ENCODE assay signal across 8 mouse cellular contexts in the genomic region with DNA sequence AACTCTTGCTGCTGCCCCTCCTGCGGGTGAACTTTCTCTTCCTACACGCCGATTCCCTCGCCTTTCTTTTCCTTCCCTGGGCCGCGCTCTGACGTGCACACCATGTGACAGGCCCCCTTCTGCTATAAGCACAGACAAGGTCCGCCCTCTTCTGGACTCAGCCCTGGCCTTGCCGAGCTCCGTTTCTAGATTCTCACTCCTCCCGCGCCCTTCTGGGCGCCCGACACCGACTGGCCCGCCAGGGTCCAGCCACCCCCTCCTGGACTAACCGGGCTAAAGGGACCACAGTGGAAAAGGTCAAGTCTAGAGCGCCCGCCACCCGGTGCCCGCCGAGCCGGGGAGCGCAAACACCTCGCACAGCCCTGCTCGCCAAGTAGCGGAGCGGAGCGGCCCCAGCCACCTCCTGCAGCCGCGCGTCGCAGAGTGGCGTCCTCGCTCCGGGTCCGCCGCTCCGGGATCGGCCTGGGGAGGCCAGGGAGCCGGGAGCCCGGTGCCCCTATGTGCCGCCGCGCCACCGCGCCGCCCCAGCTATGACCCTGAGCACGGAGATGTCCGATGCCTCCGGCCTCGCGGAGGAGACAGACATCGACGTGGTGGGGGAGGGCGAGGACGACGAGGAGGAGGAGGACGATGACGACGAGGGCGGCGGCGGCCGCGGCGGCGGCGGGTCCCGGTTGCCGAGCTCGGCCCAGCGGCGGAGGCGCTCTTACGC. TPM values are rescaled to one million over a fixed set of nuclear protein-coding genes. Genes with fewer than 3 reads are reported as not detected.
A peak's percentile ranks its signal among the peaks of the same experiment; 100 is the strongest.
DNase-seq lines count a peak whose midpoint lies in the region; ATAC-seq and TF ChIP-seq lines count a peak whose summit lies in the region.

A gene (plus strand): TSS at position 153 of the 712 bp plus-strand sequence.

- intact Hi-C loops in gastrocnemius, adult 2 months (cut with DNase I): loop anchor here (10.0 kb wide), 1 partner anchor 151 kb away; no protein-coding TSS in a partner anchor

- no peak for DNase-seq in cerebellum, adult 11-12 months
- DNase-seq in adrenal gland, postnatal 14 days: peak; percentile 47
- peak; percentile 48 for DNase-seq in gastrocnemius, adult 2 months
- peak; percentile 80 for DNase-seq in neural tube, embryonic 11.5 days (ENCODE audit: low spot score)
- no peak for DNase-seq in cerebellum, adult 8-10 months

- H3K9ac ChIP-seq in intestine, embryonic 15.5 days: peak within 1 kb of the TSS; percentile 26
- H3K9ac ChIP-seq in liver, embryonic 16.5 days (ENCODE audit: low read depth, low read length): no peak within 1 kb of the TSS
- peak within 1 kb of the TSS; percentile 76 for H3K9ac ChIP-seq in neural tube, embryonic 11.5 days (ENCODE audit: low read length)

- 0 out of 2 replicates have a peak, but pooled peaks have one; percentile 31 for ATAC-seq in cerebellum, adult (ENCODE audit: insufficient number of reproducible peaks, low FRiP score, low TSS enrichment)
- peak; percentile 90 for ATAC-seq in intestine, embryonic 15.5 days
- peak; percentile 41; the same call in 1 of the 2 replicates for ATAC-seq in liver, embryonic 16.5 days (ENCODE audit: low read depth)
- peak; percentile 87 for ATAC-seq in neural tube, embryonic 11.5 days (ENCODE audit: insufficient read depth, low FRiP score, low TSS enrichment)

- TF ChIP-seq CTCF in gastrocnemius, adult 2 months (IDR thresholded peaks at IDR 0.05): no peak

- no peaks in the 10 kb centered on the region for H3K36me3 ChIP-seq in intestine, embryonic 15.5 days
- no peaks in the 10 kb centered on the region for H3K36me3 ChIP-seq in liver, embryonic 16.5 days (ENCODE audit: control insufficient read depth, insufficient read depth)
- H3K36me3 ChIP-seq in neural tube, embryonic 11.5 days (ENCODE audit: control insufficient read depth, insufficient read depth, low read length): no peaks in the 10 kb centered on the region

- H3K4me2 ChIP-seq in intestine, embryonic 15.5 days (replicated peaks): peak within 1 kb of the TSS; percentile 86
- peak within 1 kb of the TSS; percentile 52 for H3K4me2 ChIP-seq in liver, embryonic 16.5 days (ENCODE audit: low read depth, low read length)
- peak within 1 kb of the TSS; percentile 65 for H3K4me2 ChIP-seq in neural tube, embryonic 11.5 days (ENCODE audit: low read depth)

- H3K27ac ChIP-seq in gastrocnemius, adult 2 months: 0 out of 2 replicates have a peak within 1 kb of the TSS, but pooled peaks have one; percentile 12
- no peak within 1 kb of the TSS for H3K27ac ChIP-seq in intestine, embryonic 15.5 days
- no peak within 1 kb of the TSS for H3K27ac ChIP-seq in liver, embryonic 16.5 days (ENCODE audit: low read length)
- peak within 1 kb of the TSS; percentile 60 for H3K27ac ChIP-seq in neural tube, embryonic 11.5 days (ENCODE audit: low read depth, low read length)

- H3K9me3 ChIP-seq in intestine, embryonic 15.5 days: no peaks in the 10 kb centered on the region
- no peaks in the 10 kb centered on the region for H3K9me3 ChIP-seq in liver, embryonic 16.5 days (replicated peaks; ENCODE audit: control insufficient read depth, low read length)
- H3K9me3 ChIP-seq in neural tube, embryonic 11.5 days (ENCODE audit: control insufficient read depth, low read length): no peaks in the 10 kb centered on the region

- WGBS in intestine, embryonic 15.5 days: under 1% methylated on average over 74 of the region's 76 CpGs
- under 1% methylated on average over 72 of the region's 76 CpGs for WGBS in liver, embryonic 16.5 days (ENCODE audit: insufficient replicate concordance)
- WGBS in neural tube, embryonic 11.5 days: 0% methylated on average over 55 of the region's 76 CpGs

- peaks cover 88% of the 10 kb centered on the region for H3K27me3 ChIP-seq in intestine, embryonic 15.5 days (replicated peaks)
- peaks cover 91% of the 10 kb centered on the region for H3K27me3 ChIP-seq in liver, embryonic 16.5 days (ENCODE audit: control insufficient read depth, insufficient read depth, low read depth, low read length)
- H3K27me3 ChIP-seq in neural tube, embryonic 11.5 days (ENCODE audit: control insufficient read depth, insufficient read depth, low read length): peaks cover 86% of the 10 kb centered on the region

- peaks cover 24% of the 10 kb centered on the region for H3K4me1 ChIP-seq in intestine, embryonic 15.5 days (replicated peaks)
- H3K4me1 ChIP-seq in liver, embryonic 16.5 days (ENCODE audit: control insufficient read depth, low read depth, low read length): peaks cover 5% of the 10 kb centered on the region
- H3K4me1 ChIP-seq in neural tube, embryonic 11.5 days (ENCODE audit: control insufficient read depth, insufficient read depth, low read length): peaks cover 10% of the 10 kb centered on the region

- peak within 1 kb of the TSS; percentile 72 for H3K4me3 ChIP-seq in gastrocnemius, adult 2 months
- H3K4me3 ChIP-seq in intestine, embryonic 15.5 days (replicated peaks): peak within 1 kb of the TSS; percentile 43
- H3K4me3 ChIP-seq in liver, embryonic 16.5 days (ENCODE audit: low read depth, low read length): peak within 1 kb of the TSS; percentile 40
- H3K4me3 ChIP-seq in neural tube, embryonic 11.5 days (ENCODE audit: low read depth, low read length): peak within 1 kb of the TSS; percentile 61

RNA-seq across cellular contexts. Expression of the gene that starts here (rescaled TPM):
- 0.75 and 0.82 TPM in 2 replicates for total RNA-seq in adrenal gland, postnatal 14 days (2021)
- total RNA-seq in gastrocnemius, adult 2 months (2021): under 1 TPM in 1 of 2 experiments, not detected in 1; 0.05 TPM
- polyA plus RNA-seq in intestine, embryonic 15.5 days (2015; fragmentation: Nextera tagmentation; extraction: Ambion mirVana): 0.03 TPM in 1 of 2 replicates, not detected in the other
- polyA plus RNA-seq in liver, embryonic 16.5 days (2015; fragmentation: Nextera tagmentation; extraction: Ambion mirVana): not detected in 2 replicates
- 5.5 and 7.2 TPM in 2 replicates for polyA plus RNA-seq in neural tube, embryonic 11.5 days (2014; fragmentation: Nextera tagmentation; extraction: Ambion mirVana)

Comparison
In these comparisons a context has a peak if more than half of its experiments do, and no peak if none do; other contexts are left out.
1. Peak in DNase-seq in adrenal gland, postnatal 14 days; RNA of the gene not detected or under 1 TPM.
2. Peak in DNase-seq, H3K4me3 ChIP-seq and H3K27ac ChIP-seq in gastrocnemius, adult 2 months; RNA of the gene not detected or under 1 TPM.
3. Peak in ATAC-seq, H3K4me3 ChIP-seq, H3K9ac ChIP-seq and H3K4me2 ChIP-seq in intestine, embryonic 15.5 days; RNA of the gene not detected or under 1 TPM.
4. Peak in ATAC-seq, H3K4me3 ChIP-seq and H3K4me2 ChIP-seq in liver, embryonic 16.5 days; RNA of the gene not detected or under 1 TPM.
5. ATAC-seq: peak in every context shown above with its lines; median percentile 90 in intestine, embryonic 15.5 days; 87 in neural tube, embryonic 11.5 days; 41 in liver, embryonic 16.5 days; 31 in cerebellum, adult.